Mouse (Mus musculus) heart, embryonic 11.5 days (tissue): ENCODE measurements around the gene Gemin7. TPM values are rescaled to one million over a fixed set of nuclear protein-coding genes. Genes with fewer than 3 reads are reported as not detected.

Experiments
- ATAC-seq: fragments of 200-750 bp; cut with Nextera tagmentation; replicated peaks from 2 replicates; pipeline ENCODE4 v1.8.0; 2017; ENCODE audit warnings: moderate library complexity; ENCODE audit not compliant: insufficient number of reproducible peaks, low FRiP score, low TSS enrichment
- H3K27ac ChIP-seq: fragments of 300-500 bp; sonication (generic); 2 replicates; pipeline ENCODE4 v1.5.1; 2014; ENCODE audit warnings: mild to moderate bottlenecking, low read depth, low read length
- H3K27me3 ChIP-seq: fragments of 300-500 bp; sonication (generic); 2 replicates; pipeline ENCODE4 v1.6.1; 2014; ENCODE audit warnings: mild to moderate bottlenecking, low read length, mixed read lengths; ENCODE audit not compliant: control insufficient read depth, insufficient read depth
- H3K36me3 ChIP-seq: fragments of 300-500 bp; sonication (generic); 2 replicates; pipeline ENCODE4 v1.6.1; 2014; ENCODE audit warnings: mild to moderate bottlenecking, low read length, moderate library complexity, mixed read lengths; ENCODE audit not compliant: control insufficient read depth, insufficient read depth
- H3K4me1 ChIP-seq: fragments of 300-500 bp; sonication (generic); 2 replicates; pipeline ENCODE4 v1.6.1; 2014; ENCODE audit warnings: low read length; ENCODE audit not compliant: control insufficient read depth, insufficient read depth
- H3K4me2 ChIP-seq: fragments of 300-500 bp; sonication (generic); 2 replicates; pipeline ENCODE4 v1.6.1; 2014; ENCODE audit warnings: mild to moderate bottlenecking, moderate library complexity
- H3K4me3 ChIP-seq: fragments of 300-500 bp; sonication (generic); 2 replicates; pipeline ENCODE4 v1.5.1; 2014; ENCODE audit warnings: low read depth, low read length
- H3K9ac ChIP-seq: fragments of 300-500 bp; sonication (generic); 2 replicates; pipeline ENCODE4 v1.6.1; 2014; ENCODE audit warnings: mild to moderate bottlenecking, low read depth, low read length, moderate library complexity
- H3K9me3 ChIP-seq: fragments of 300-500 bp; sonication (generic); replicated peaks from 2 replicates; pipeline ENCODE4 v1.6.1; 2016; ENCODE audit warnings: low read length; ENCODE audit not compliant: control insufficient read depth
- WGBS: fragments of 180-500 bp; shearing (Covaris S2); extraction: QIAGEN DNeasy Blood & Tissue Kit; methylation state at CpG from one replicate; pipeline ENCODE4 v1.1.7; 2014; ENCODE audit not compliant: insufficient replicate concordance; 5-methylcytosine and 5-hydroxymethylcytosine counted together
- polyA plus RNA-seq: library from polyadenylated mRNA; unstranded; fragments of >200 nt; fragmentation: Nextera tagmentation; extraction: Ambion mirVana; gene quantifications from 2 replicates; pipeline ENCODE4 v1.2.1, GENCODE M21; 2014

The Gemin7 gene
- polyA plus RNA-seq, 1 experiment from 2014 or later, result 141 TPM

DNA sequence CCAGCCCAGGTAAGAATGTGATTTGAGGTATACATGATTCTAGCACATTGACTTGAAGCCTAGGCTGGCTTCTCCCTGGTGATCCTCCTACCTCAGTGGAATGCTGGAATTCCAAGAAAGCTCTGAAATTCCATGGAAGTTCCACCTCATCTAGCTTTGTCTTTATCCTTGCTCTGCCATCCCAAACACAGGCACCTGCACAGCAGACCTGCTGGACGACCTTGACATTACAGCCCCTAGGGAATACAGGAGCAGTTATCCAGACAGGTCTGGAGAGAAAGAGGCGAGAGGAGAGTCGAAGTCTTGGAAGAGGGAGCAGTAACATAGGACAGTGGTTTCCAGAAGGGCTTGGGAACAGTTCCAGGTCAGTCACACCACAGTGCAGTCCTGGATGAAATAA is 7.7 kb downstream of the Gemin7 start:
- no peak overlapping the region for H3K27ac ChIP-seq
- 78% methylated on average over 3 of the region's 3 CpGs for WGBS
- H3K4me1 ChIP-seq, result peaks cover 12% of the 10 kb centered on the region
- no peaks in the 10 kb centered on the region; the same call in 1 of the 2 replicates for H3K27me3 ChIP-seq
- H3K4me2 ChIP-seq, result no peak overlapping the region
- ATAC-seq, result no peak
- no peak overlapping the region for H3K4me3 ChIP-seq
- no peak overlapping the region for H3K9ac ChIP-seq
- H3K36me3 ChIP-seq, result peaks cover 24% of the 10 kb centered on the region
- no peaks in the 10 kb centered on the region for H3K9me3 ChIP-seq

DNA sequence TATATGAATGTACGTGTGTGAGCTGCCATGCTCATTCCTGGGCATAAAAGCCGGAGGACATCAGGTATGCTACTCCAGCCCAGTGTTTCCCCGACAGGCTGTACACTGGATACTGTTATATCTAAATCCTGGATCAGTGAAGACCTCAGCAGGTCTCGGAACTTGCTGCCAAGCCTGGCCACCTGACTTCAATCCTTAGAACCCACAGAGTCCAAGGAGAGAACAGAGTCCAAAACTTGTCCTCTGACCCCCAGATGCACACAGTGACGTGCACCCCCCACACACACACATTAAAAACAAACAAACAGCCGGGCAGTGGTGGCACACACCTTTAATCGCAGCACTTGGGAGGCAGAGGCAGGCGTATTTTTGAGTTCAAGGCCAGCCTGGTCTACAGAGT is 10.0 kb downstream of the Gemin7 start:
- ATAC-seq, result no peak
- Histone ChIP-seq H3K27ac (no peak overlapping the region), H3K4me3 (no peak overlapping the region), H3K4me2 (no peak overlapping the region), H3K9ac (no peak overlapping the region), H3K4me1 (peaks cover 16% of the 10 kb centered on the region), H3K9me3 (peaks cover 3% of the 10 kb centered on the region; the same call in 1 of the 2 replicates), H3K36me3 (peaks cover 30% of the 10 kb centered on the region), H3K27me3 (no peaks in the 10 kb centered on the region)
- WGBS, result 88% methylated on average over 8 of the region's 8 CpGs

DNA sequence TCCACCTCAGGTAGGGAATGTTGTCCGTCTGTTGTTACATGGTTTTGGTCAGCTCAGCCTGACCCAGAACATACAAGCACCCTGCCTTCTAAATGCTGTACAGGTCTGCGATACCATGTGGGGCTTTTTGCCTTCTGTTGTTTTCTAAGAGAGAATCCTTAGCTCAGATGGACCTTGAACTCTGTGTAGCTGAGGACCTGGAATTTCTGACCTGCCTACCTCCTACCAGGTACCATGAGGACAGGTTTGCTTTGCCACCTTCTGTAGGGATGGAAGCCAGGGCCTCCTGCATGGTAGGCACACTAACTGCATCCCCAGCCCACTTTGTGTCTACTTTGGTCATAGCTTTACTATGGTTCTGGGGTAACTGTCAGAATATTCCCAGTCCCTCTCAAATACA is 11.6 kb downstream of the Gemin7 start:
- no peaks in the 10 kb centered on the region for H3K27me3 ChIP-seq
- H3K4me3 ChIP-seq, result no peak overlapping the region
- H3K27ac ChIP-seq, result no peak overlapping the region
- peaks cover 3% of the 10 kb centered on the region; the same call in 1 of the 2 replicates for H3K9me3 ChIP-seq
- peaks cover 11% of the 10 kb centered on the region for H3K4me1 ChIP-seq
- no peak overlapping the region for H3K4me2 ChIP-seq
- H3K36me3 ChIP-seq, result peaks cover 30% of the 10 kb centered on the region
- ATAC-seq, result no peak
- no peak overlapping the region for H3K9ac ChIP-seq
- WGBS, result 94% methylated on average over 2 of the region's 2 CpGs

DNA sequence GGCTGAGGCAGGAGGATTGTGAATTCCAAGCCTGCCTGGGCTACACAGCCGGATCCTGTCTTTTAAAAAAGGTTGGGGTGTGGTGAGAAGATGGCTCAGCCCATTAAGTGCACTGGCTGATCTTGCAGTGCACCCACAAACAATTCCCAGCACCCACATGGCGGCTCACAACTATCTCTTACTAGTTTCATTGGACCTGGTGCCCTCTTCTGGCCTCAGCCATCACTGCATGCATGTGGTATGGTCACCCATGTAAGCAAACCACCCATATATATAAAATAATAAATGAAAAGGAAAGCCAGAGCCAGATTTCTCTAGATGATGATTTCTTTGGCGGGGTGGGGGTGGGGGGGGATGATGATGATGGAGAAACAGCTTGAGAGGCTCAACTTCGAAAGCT is 12.9 kb downstream of the Gemin7 start:
- Histone ChIP-seq H3K9ac (no peak overlapping the region), H3K27ac (peak overlapping the region; percentile 62; the same call in 1 of the 2 replicates), H3K4me3 (no peak overlapping the region), H3K9me3 (peaks cover 3% of the 10 kb centered on the region; the same call in 1 of the 2 replicates), H3K4me1 (peaks cover 24% of the 10 kb centered on the region), H3K36me3 (peaks cover 25% of the 10 kb centered on the region), H3K27me3 (no peaks in the 10 kb centered on the region), H3K4me2 (no peak overlapping the region)
- 87% methylated on average over 4 of the region's 4 CpGs for WGBS
- no peak for ATAC-seq

DNA sequence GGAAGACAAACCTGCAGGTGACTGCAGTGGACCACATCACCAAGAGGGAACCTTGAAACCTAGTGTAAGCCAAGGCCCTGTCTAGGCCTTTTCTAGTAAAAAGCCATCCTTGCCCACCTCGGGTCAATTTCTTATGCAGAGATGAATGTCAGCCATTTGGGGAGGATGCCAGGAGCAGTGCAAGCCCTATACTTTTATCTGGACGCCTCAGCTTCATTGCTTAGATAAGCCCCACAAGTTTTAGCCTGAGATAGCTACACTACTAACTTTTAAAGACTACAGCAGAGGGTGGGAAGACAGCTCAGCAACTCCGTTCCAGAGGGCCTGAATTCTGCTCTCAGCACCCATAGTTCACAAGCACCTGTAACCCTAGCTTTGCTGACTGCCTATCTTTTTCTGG is 13.5 kb downstream of the Gemin7 start:
- no peak overlapping the region for H3K9ac ChIP-seq
- H3K4me2 ChIP-seq, result peak overlapping the region; percentile 100; the same call in 1 of the 2 replicates
- no peaks in the 10 kb centered on the region for H3K27me3 ChIP-seq
- peaks cover 29% of the 10 kb centered on the region for H3K4me1 ChIP-seq
- no peak for ATAC-seq
- H3K4me3 ChIP-seq, result no peak overlapping the region
- H3K27ac ChIP-seq, result peak overlapping the region; percentile 64
- 66% methylated on average over 3 of the region's 3 CpGs for WGBS
- peaks cover 3% of the 10 kb centered on the region; the same call in 1 of the 2 replicates for H3K9me3 ChIP-seq
- peaks cover 24% of the 10 kb centered on the region for H3K36me3 ChIP-seq

DNA sequence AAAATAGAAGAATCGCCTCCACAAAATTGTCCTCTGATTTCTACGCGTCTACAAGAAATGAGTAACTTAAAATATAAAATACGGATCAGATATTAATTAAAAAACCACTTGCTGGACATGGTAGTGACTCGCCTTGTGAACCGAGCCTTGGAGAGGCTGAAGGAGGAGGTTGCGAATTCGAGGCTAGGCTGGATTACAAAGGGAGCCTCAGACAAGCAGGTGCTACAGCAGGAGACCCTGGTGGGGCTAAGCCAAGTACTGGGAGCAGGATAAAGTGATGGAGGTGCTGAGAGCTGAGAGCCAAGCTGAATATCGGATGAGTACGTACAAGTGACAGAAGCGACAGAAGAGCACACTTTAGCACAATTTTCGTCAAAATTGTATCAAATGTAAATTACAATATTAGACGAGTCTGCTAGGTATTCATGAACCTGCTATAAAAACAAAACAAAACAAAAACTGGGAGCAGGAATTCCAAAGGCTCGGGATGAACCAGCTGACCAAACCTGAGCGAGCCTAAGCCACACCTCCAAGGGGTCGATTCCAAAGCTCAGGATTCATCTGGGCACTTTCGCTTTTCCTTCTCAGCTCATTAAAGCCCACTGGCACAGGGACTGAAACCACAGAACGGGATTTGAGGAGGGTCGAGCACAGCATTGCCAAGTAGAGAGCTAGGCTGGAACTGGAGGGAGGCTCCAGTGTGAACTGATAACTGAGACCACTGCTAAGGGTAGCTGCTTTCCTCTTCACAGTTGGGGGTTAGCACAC is 14.6 kb downstream of the Gemin7 start, which contains the start of gene Ppp1r37:
Gene Ppp1r37 (minus strand): TSS at position 434 of the 768 bp plus-strand sequence.
- Histone ChIP-seq H3K4me2 (peak within 1 kb of the TSS; percentile 100), H3K27me3 (no peaks in the 10 kb centered on the region), H3K4me1 (peaks cover 36% of the 10 kb centered on the region), H3K4me3 (peak within 1 kb of the TSS; percentile 97), H3K36me3 (peaks cover 19% of the 10 kb centered on the region), H3K9ac (peak within 1 kb of the TSS; percentile 96), H3K9me3 (peaks cover 3% of the 10 kb centered on the region; the same call in 1 of the 2 replicates), H3K27ac (peak within 1 kb of the TSS; percentile 94)
- no peak for ATAC-seq
- 2% methylated on average over 19 of the region's 19 CpGs for WGBS

DNA sequence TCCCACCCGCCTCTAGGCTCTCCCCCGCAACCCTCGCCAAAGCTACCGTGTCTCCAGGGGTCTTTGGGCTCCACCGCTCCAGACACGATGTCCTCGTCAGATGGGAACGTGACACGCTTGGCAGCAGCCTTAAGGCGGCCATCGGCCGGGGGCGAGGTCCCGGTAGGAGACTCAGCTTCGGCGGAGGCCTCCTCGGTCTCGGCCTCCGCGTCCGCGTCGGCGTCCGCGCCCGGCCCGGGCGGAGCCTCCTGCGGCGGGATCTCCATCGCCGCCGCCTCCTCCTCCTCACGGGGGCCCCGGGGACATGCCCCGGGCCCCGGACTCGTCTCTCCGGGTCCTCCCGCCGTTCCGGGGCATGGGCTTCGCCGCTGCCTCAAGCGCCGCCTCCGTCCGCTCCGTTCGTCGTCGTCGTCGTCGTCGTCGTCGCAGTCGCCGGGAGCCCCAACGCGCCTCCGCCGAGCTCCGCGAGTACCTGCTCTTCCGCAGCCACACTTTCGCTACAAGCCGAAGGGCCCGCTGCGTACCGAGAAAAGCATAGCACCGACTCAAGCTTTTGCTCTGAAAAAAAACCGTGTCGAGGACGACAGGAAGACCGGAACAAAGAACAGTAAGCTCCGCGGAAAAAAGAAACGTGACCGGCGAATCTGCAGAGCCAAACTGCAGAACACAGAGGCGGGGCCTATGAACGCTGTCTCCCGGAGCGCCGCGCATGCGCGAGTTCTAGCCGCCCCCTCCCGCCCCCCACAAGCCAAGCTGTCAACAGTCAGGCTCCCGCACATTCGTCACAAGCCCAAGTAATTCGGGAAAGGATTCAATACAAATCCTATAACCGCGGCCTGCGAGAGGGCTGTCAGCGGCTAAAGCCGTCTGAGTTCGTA is 15.4 kb downstream of the Gemin7 start:
- H3K4me1 ChIP-seq, result peaks cover 43% of the 10 kb centered on the region
- WGBS, result under 1% methylated on average over 102 of the region's 102 CpGs
- peaks cover 17% of the 10 kb centered on the region for H3K36me3 ChIP-seq
- H3K4me3 ChIP-seq, result peak overlapping the region; percentile 97
- H3K27me3 ChIP-seq, result no peaks in the 10 kb centered on the region
- peaks cover 3% of the 10 kb centered on the region; the same call in 1 of the 2 replicates for H3K9me3 ChIP-seq
- peak overlapping the region; percentile 96 for H3K9ac ChIP-seq
- H3K27ac ChIP-seq, result peak overlapping the region; percentile 94
- H3K4me2 ChIP-seq, result peak overlapping the region; percentile 100
- ATAC-seq, result peak; percentile 81

DNA sequence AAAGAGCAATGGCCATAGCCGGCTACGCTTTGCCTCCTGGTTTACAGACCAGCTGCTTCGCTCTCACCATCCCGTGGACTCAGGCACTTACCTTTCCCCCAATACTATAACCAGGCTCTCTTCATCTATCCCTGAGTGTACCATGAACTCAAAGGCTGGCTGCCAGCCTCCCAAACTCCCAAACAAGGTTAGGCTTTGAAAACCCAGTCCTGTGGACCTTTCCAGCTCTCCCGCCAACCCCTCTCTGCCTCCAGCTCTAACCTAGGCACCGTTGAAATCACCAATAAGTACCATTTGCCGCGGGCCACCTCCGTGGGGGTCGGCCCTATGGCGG is 16.0 kb downstream of the Gemin7 start:
- Histone ChIP-seq H3K27me3 (no peaks in the 10 kb centered on the region), H3K4me1 (peaks cover 43% of the 10 kb centered on the region), H3K27ac (peak overlapping the region; percentile 94), H3K9ac (peak overlapping the region; percentile 96), H3K36me3 (peaks cover 17% of the 10 kb centered on the region), H3K4me2 (peak overlapping the region; percentile 100), H3K9me3 (peaks cover 3% of the 10 kb centered on the region; the same call in 1 of the 2 replicates), H3K4me3 (peak overlapping the region; percentile 97)
- ATAC-seq, result no peak
- WGBS, result 0% methylated on average over 11 of the region's 11 CpGs
